Mouse (Mus musculus) olfactory bulb, adult 2 months (tissue): ENCODE data around the gene Pigk.

Experiments
- CTCF ChIP-seq: fragments of 200-500 bp; IDR thresholded peaks from 2 replicates; pipeline ENCODE4 v1.5.1; 2012; ENCODE audit warnings: low read depth, mild to moderate bottlenecking, low read length, moderate library complexity; ENCODE audit not compliant: insufficient read depth
- POLR2A ChIP-seq: fragments of 200-500 bp; IDR thresholded peaks from 2 replicates; pipeline ENCODE4 v1.6.1; 2012; ENCODE audit warnings: mild to moderate bottlenecking, low read depth, low read length, moderate library complexity; ENCODE audit not compliant: insufficient read depth

- TF ChIP-seq POLR2A (no peak), CTCF (no peak)
Observed at GRCm38 (mm10) chr3:152755515-152755914, 41.6 kb downstream of the Pigk start.
